Mouse (Mus musculus) natural killer cell, adult 2 months (primary cell): Measurements from ENCODE around the gene Gm10190.
A peak's percentile ranks its signal among the peaks of the same experiment; 100 is the strongest.
"Not testable (repeated sequence)": the region's sequence is repeated elsewhere in the genome, so short reads cannot be mapped to it uniquely, and the experiment has no call there.

Experiments
- DNase-seq, 2 experiments: peaks; one replicate each; pipeline ENCODE4 v3.0.0; 2022; ENCODE audit warnings: low spot score in 2 of 2

Gm10190 gene

GRCm38 (mm10) chr17:80372989-80373725 is at the start of gene Gm10190:
Gm10190 (minus strand) TSS chr17:80373541.
- peak; percentile 61 to 81 for DNase-seq

GRCm38 (mm10) chr17:80420998-80421397 is 47.7 kb upstream of the Gm10190 start:
- DNase-seq: no peak

GRCm38 (mm10) chr17:80418572-80419210 is 45.4 kb upstream of the Gm10190 start:
- no peak for DNase-seq

- no peak for DNase-seq
Measured at GRCm38 (mm10) chr17:80411182-80411581, 37.8 kb upstream of the Gm10190 start.

GRCm38 (mm10) chr17:80398243-80398642 is 24.9 kb upstream of the Gm10190 start:
- DNase-seq: no peak

- DNase-seq: peak; percentile 63 to 70
Measured at GRCm38 (mm10) chr17:80391423-80392403, 18.4 kb upstream of the Gm10190 start.

- DNase-seq: no peak
Measured at GRCm38 (mm10) chr17:80390024-80390423, 16.7 kb upstream of the Gm10190 start.

GRCm38 (mm10) chr17:80385671-80386070 is 12.3 kb upstream of the Gm10190 start:
- DNase-seq: no peak

GRCm38 (mm10) chr17:80378386-80378785 is 5.0 kb upstream of the Gm10190 start:
- not testable (repeated sequence) for DNase-seq

GRCm38 (mm10) chr17:80373726-80374096 is 370 bp upstream of the Gm10190 start:
- DNase-seq: no peak

- no peak for DNase-seq
Measured at GRCm38 (mm10) chr17:80368606-80369005, 4.7 kb downstream of the Gm10190 start.

- DNase-seq: no peak
Measured at GRCm38 (mm10) chr17:80367276-80367675, 6.1 kb downstream of the Gm10190 start.

GRCm38 (mm10) chr17:80360245-80360644 is 13.1 kb downstream of the Gm10190 start:
- no peak for DNase-seq

GRCm38 (mm10) chr17:80347234-80347633 is 26.1 kb downstream of the Gm10190 start:
- DNase-seq: no peak

- no peak for DNase-seq
Measured at GRCm38 (mm10) chr17:80346591-80347125, 26.7 kb downstream of the Gm10190 start.

GRCm38 (mm10) chr17:80345277-80345676 is 28.1 kb downstream of the Gm10190 start:
- no peak for DNase-seq

GRCm38 (mm10) chr17:80332386-80332785 is 41.0 kb downstream of the Gm10190 start:
- no peak for DNase-seq

GRCm38 (mm10) chr17:80326431-80326830 is 46.9 kb downstream of the Gm10190 start:
- no peak for DNase-seq

- no peak for DNase-seq
Measured at GRCm38 (mm10) chr17:80325456-80325855, 47.9 kb downstream of the Gm10190 start.

- DNase-seq: no peak
Measured at GRCm38 (mm10) chr17:80324521-80324920, 48.8 kb downstream of the Gm10190 start.

GRCm38 (mm10) chr17:80323658-80324057 is 49.7 kb downstream of the Gm10190 start:
- peak; percentile 28 to 43 for DNase-seq
